Mouse (Mus musculus) cerebellum, adult 9-10 months (tissue): ENCODE results near the gene Ttll1.

Experiments used
- DNase-seq: peaks from one replicate; pipeline ENCODE4 v3.0.0; 2022

The Ttll1 gene

DNA sequence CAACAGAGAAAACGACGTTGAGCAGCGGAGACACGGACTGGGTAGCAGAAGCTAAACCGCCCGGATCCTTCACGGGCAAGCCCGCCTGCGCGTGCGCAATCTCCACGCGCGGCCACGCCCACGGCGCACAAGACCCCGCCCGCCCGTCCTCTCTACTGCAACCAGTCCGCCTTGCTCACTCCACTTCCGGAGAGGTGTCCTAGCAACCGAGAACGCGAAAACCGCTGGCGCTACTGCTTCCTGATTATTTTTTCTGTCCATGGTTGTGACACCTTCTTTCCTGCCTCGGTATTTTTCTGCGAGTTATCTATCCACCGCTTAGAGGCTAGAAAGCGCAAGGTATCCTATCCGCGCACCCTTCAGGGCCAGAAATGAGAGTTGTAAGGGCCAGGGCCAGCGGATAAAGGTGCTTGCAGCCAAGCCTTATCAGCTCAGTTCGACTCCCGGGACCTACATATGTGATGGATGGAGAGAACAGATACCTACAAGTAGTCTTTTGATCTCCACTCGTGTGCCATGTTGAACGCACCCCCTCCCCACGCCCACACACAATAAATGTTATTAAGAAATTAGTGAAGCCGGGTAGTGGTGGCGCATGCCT, at the start of gene Ttll1:
Gene Ttll1, minus strand, starts transcription at position 89 of the 601 bp plus-strand sequence.
- DNase-seq: peak; percentile 92

GRCm38 (mm10) chr15:83555161-83555974, 44.7 kb upstream of the Ttll1 start:
- peak; percentile 86 for DNase-seq

GRCm38 (mm10) chr15:83553831-83554230, 43.1 kb upstream of the Ttll1 start:
- no peak for DNase-seq

- DNase-seq: no peak
Measured at GRCm38 (mm10) chr15:83550137-83550536, 39.4 kb upstream of the Ttll1 start.

DNA sequence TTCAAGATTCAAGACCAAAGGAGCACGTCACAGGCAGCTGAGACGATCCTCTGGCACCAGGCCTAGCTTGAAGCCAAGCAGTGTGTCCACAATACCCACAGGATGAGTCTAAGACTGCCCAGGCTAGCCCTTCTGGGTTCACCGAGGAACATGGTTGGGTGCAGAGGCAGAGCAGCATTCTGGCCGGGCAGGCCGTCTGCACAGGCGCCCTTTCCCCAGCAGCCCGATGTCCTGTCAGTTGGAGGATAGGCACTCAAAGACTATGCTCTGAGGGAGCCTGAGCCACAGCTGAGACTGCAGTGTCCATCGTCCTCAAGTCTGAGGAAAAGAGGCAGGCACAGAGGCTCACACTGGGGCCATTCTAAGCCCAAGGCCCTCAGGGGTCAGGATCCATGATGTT, 36.5 kb upstream of the Ttll1 start:
- no peak for DNase-seq

GRCm38 (mm10) chr15:83546029-83546428, 35.3 kb upstream of the Ttll1 start:
- DNase-seq: no peak

DNA sequence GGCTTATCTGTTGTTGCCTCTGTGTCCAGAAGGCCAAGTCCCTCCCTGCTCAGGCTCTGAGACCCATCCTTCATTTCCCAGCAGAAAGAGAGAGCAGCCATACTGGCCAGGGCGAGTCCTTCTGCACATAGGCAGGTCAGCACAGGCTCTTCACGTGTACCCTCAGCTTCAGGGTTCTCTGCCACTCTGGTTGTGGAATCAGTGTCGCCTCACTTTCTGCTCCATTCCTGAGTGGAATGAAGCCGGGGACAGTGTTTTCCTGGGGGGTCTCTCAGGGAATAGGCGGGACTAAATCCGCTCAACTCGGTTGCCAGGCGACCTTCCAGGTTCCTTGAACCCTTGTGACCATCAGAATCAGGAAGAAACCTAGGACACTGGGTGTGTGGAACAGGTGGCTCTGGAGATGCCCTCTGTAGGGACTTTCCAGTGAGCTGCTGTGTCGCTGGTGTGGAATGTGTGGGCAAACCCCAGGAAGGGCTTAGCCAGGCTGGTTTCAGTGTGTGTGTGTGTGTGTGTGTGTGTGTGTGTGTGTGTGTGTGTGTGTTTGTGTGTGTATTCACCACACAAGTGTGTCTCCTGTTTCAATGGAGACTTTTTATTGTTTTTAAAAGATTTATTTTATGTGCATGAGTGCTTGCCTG, 31.1 kb upstream of the Ttll1 start:
- no peak for DNase-seq

DNA sequence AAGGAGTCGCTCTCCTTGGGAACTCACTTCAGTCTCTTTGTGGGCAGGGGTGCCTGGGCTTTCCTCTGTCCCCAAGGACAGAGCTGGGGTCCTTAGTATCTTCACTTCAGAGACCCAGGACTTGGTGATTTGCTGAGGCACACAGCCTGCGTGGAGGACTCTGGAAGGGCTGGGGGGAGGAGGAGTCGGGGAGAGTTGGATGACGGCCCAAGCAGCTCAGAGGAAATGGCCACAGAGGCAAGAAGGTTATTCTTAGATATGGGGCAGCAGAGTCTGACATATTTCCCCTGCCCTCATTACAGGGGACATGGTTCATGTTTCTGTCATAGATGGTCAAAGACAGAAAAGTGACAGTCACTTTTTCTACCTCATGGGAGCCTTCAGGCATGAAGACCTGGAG, 29.2 kb upstream of the Ttll1 start:
- no peak for DNase-seq

GRCm38 (mm10) chr15:83538855-83539254, 28.2 kb upstream of the Ttll1 start:
- no peak for DNase-seq

DNA sequence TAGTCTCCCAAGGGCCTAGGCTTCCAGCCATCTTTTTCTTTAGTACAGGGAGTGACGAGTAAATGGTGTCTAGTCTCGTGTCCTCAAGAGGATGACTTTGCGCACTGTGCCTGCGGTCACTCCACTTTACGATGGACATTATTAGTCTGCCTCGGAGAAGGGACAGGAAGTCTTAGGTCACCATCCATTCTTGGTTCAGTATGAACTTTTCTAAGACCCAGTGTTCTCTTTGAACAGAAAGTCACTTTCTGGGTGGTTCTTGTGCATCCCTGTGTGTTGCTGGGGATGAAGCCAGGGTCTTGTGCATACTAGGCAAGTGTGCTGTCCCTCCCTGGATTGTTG, 25.2 kb upstream of the Ttll1 start:
- no peak for DNase-seq

- DNase-seq: no peak
Measured at GRCm38 (mm10) chr15:83534960-83535889, 24.5 kb upstream of the Ttll1 start.

GRCm38 (mm10) chr15:83532606-83533005, 21.9 kb upstream of the Ttll1 start:
- no peak for DNase-seq

- DNase-seq: no peak
Measured at GRCm38 (mm10) chr15:83531961-83532469, 21.3 kb upstream of the Ttll1 start.

DNA sequence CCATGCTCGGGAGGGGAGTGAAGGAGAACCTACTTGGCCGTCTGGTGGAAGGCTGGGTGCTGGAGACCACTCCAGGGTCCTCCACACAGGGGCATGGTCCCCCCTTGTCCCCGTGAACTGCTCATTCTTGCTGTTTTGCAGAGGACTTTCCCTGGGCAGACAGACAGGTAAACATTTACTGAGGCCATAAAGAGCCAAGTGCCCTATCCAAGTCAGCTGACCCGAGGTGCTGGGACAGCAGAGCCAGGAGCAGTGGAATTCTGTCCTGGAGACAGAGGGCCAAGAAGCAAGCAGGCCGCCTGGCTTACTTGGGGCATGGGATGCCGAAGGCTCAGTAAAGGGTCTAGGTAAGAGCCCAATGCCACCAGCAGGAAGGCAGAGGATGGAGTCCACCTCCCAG, 20.0 kb upstream of the Ttll1 start:
- DNase-seq: no peak

DNA sequence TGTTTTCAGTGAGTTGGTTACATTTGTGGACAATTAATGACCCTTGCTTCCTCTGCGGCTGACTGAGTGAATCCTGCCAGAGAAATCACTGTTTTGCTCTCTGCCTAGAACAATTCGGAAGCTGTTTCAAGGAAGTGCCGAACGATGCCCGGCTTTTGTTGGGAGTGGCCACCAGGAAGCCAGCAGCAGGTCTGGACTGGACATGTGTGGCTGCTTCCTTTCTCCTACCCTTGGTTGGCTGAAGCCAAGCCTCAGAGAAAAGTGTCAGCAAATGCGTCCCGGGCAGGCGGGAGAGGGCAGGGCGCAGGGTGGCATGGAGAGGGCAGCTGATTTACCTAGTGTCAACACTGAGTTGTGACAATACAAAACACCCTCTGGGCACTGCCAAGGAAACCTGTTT, 19.5 kb upstream of the Ttll1 start:
- DNase-seq: no peak

DNA sequence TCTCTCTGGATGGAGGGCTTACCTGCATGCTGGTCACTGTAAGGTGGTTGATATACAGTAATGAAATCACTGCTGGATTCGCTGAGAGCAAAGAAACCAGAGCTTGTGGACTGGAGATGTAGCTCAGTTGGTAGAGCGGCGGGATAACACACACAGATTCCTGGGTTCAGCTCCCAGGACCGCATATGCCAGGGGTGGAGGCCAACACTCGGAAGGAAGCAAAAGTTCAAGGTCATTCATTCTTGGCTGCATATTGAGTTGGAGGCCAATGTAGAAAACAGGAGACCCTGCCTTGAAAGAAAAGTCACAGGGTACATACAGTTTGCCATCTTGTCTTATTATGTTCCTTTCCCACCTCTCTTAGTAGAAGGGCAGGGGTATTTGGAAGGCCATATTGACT, 19.1 kb upstream of the Ttll1 start:
- DNase-seq: no peak

- DNase-seq: no peak
Measured at GRCm38 (mm10) chr15:83528892-83529291, 18.2 kb upstream of the Ttll1 start.

- no peak for DNase-seq
Measured at GRCm38 (mm10) chr15:83527747-83528146, 17.1 kb upstream of the Ttll1 start.

DNA sequence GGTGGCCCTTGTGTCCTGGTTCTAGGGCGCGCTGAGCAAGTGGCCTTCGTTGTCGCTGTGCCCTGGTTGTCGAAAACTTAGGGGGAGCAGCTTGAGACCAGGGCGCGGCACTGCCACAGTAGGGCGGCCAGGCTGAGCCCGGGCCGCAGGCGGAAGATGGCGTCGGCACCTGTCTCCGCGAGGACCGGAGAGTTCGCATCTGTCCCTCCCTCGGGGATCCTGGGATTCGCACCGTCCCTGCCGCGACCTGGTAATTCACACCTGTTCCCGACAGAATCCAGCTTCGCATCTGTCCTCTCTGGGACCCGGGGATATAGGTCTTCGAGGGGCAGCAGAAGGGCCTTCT, 16.4 kb upstream of the Ttll1 start:
- DNase-seq: no peak

GRCm38 (mm10) chr15:83526424-83527091, 15.9 kb upstream of the Ttll1 start, which contains the start of gene Bik:
Bik (plus strand) TSS chr15:83526862.
- DNase-seq: no peak

DNA sequence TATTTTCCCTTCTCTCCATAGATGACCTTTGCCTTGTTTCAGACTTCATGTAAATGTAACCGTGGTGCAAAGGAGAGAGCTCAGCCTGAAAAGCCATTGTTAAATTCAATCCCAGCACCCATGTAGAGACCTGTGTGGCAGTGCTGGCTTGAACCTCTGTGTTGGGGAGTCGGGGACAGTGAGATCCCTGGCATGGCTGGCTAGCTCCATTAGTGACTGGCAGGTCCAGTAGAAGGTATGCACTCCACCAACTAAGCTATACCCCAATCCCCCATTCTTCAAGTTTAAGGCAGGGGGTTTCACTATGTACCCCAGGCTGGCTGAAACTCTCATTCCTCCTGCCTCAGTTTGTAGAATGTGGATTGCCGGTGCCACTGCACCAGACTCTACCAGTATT, 13.6 kb upstream of the Ttll1 start:
- no peak for DNase-seq

DNA sequence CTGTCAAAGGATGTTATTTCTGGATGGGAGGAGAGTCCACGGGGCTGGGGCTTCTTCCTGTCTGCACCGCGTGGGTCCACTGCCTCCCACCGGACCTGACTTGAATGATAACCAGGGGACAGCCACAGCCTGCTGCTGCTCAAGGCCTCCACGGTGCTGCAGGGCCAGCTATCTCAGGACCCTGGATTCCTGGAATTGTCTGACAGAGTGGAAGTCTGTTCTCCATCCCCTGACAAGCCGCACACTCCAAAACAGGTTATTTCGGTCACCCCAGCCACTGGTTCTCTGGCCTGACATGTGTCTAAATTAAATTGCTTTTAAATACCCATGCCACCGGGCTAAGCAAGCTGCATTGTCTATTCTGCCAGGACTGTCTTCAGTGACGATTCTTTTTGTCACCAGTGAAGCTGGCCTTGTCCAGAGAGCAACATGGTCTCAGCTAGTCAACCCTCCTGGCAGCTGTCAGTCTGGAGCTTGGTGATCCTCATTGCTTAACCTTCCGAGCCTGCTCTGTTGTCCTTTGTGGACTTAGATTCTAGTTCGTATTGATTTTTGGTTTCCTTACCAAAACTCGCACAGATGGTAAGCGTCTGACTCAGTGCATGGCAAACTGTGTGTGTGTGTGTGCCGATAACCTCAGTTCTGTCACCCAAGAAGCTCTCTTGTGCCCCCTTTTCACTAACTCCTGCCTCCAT, 13.1 kb upstream of the Ttll1 start:
- DNase-seq: no peak
